Mouse (Mus musculus) induced T-regulatory cell, adult 2 months (primary cell): ENCODE results near the gene Gm13769.
"Not testable (repeated sequence)": the region's sequence is repeated elsewhere in the genome, so short reads cannot be mapped to it uniquely, and the experiment has no call there.

Source experiments
- DNase-seq: peaks from one replicate; pipeline ENCODE4 v3.0.0-alpha.2; 2012; ENCODE audit warnings: low read depth

The Gm13769 gene

GRCm38 (mm10) chr2:90321900-90322299 is at the start of gene Gm13769:
Gene Gm13769, plus strand, starts transcription at chr2:90322200.
- DNase-seq = not testable (repeated sequence)

DNA sequence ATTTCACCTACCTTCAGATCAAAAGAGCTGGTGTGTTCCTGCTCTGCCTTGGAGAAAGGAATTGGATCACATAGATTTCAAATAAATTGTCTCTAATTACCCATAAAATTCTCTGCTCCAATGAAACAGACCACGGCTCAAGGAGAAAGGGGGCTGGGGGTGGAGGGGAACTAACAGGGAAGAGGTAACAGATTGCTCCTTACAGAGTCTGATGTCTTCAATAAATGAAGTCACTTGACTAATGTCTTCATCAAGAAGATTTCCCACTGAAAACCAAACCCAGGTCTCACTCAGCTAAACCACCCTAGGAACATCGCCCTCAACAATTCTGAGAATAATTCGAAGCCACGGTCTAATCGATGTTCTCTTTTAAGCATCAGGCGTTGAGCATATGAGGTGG is 29.3 kb upstream of the Gm13769 start, which contains the start of gene Olfr1272:
Gene Olfr1272, minus strand, starts transcription at position 101 of the 400 bp plus-strand sequence.
- no peak for DNase-seq

DNA sequence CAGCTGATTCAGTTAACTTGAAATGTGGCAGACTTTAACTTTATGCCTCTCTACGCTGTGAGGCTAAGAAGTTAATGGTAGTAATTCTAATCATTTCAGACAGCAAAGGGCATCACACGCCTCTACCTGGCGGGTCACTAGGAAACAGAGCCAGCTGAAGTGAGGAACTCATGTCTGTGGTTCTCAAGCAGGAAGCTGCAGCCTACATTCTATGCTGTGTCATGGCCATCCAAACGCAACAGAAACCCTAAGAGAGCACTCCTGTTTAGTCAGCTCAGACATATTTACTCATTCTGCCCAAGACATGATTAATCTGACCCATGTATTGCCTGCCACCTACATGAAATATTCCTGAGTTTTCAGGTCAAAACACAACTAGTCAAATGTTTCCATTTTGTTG is 24.7 kb downstream of the Gm13769 start:
- not testable (repeated sequence) for DNase-seq

DNA sequence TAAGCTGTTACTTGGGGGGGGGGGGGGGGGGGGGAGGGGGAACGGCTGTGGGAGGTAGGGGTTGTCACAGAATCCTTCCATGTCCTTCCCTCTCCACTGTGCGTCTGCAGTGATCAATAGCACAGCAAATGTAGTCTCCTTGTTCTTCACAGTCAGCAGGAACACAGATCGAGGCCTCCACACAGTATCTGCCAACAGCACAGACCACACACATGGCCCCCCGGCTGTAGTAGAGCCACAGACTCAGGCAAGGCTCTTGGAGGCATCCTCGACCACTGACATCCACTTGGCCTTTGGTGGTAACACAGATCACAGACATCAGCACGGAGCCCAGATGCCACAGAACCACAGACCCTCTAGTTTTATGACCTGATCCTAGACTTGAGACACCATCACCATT is 29.0 kb downstream of the Gm13769 start:
- DNase-seq = not testable (repeated sequence)

- DNase-seq = not testable (repeated sequence)
These were observed 29.5 kb downstream of the Gm13769 start for GRCm38 (mm10) chr2:90351540-90351939.

GRCm38 (mm10) chr2:90359229-90359628 is 37.2 kb downstream of the Gm13769 start:
- not testable (repeated sequence) for DNase-seq

- not testable (repeated sequence) for DNase-seq
These were observed 38.2 kb downstream of the Gm13769 start for GRCm38 (mm10) chr2:90360199-90360598.
